Mouse (Mus musculus): ENCODE measurements around the gene Apba2.

GRCm38 (mm10) chr7:64648947-64649607, 147.6 kb downstream of the Apba2 start:
- TF ChIP-seq POLR2A (IDR thresholded peaks at IDR 0.05; ENCODE audit: borderline replicate concordance, extremely low read depth, low read depth, low read length) (no peak), CTCF (IDR thresholded peaks at IDR 0.05; ENCODE audit: insufficient read depth, low read length) (no peak)

All from lung, adult 2 months (tissue).